Mouse (Mus musculus) stomach, postnatal 0 days (tissue): ENCODE measurements around the gene Ythdf1.

Experiments
- CTCF ChIP-seq: IDR thresholded peaks from 2 replicates; pipeline ENCODE4 v1.5.1; 2016; ENCODE audit warnings: antibody characterized with exemption, low read depth, mild to moderate bottlenecking, moderate library complexity
- EP300 ChIP-seq: optimal IDR thresholded peaks from 2 replicates; pipeline ENCODE3; 2016; ENCODE audit warnings: antibody characterized with exemption

DNA sequence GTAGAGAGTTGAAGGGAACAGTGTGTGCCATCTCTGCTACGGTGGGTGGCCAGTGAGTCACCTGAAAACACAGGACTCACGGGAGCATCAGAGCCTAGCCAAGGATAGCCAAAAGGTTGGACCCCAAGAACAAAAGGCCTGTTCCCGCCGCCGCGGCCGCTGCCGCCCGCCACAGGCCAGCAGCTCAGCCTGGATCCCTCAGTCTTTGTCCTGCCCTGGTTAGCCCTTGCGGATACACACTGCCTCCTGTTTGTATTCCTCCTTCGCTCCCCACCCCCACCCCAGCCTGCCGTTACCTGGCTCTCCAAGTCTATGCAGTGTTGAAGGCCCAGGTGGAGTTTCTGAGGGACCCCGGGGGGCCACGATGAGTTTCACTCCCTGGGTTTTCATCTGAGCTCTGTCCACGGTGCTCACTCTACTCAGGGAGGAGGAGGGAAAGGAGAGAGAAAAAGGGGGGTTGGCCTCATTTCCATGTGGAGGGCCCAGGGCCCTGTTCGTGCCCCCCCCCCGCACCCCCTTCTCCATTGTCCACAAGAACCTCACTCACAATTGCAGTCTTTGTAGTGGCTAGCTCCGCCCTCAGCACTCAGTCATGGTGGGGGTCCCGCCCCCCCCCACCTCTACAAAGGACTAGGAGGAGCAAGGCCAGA lies 31.4 kb downstream of the Ythdf1 start:
- TF ChIP-seq CTCF (no peak), EP300 (no peak)
